Mouse (Mus musculus) cerebellum, adult 2 months (tissue): ENCODE measurements around the gene Cers5. TPM values are rescaled to one million over a fixed set of nuclear protein-coding genes. Genes with fewer than 3 reads are reported as not detected.

Experiments used
- DNase-seq, 2 experiments: peaks; one replicate each; pipeline ENCODE4 v3.0.0; 2021
- H3K27ac ChIP-seq: fragments of 200-500 bp; 2 replicates; pipeline ENCODE4 v1.5.1; 2012; ENCODE audit warnings: low read length, control low read depth, inconsistent platforms; ENCODE audit not compliant: insufficient read depth
- H3K27me3 ChIP-seq: fragments of 200-500 bp; 2 replicates; pipeline ENCODE4 v1.6.1; 2012; ENCODE audit warnings: inconsistent platforms, mild to moderate bottlenecking, low read length, moderate library complexity; ENCODE audit not compliant: control insufficient read depth, insufficient read depth
- H3K4me1 ChIP-seq: fragments of 200-500 bp; 2 replicates; pipeline ENCODE4 v1.6.1; 2011; ENCODE audit warnings: low read length; ENCODE audit not compliant: control insufficient read depth, insufficient read depth
- H3K4me3 ChIP-seq: fragments of 200-500 bp; replicated peaks from 2 replicates; pipeline ENCODE3; 2011; ENCODE audit warnings: mild to moderate bottlenecking, low read depth, low read length, control low read depth; ENCODE audit not compliant: insufficient read depth
- CTCF ChIP-seq: fragments of 200-500 bp; IDR thresholded peaks from 2 replicates; pipeline ENCODE4 v1.5.1; 2011; ENCODE audit warnings: low read depth, mild to moderate bottlenecking, control low read depth, low read length, moderate library complexity, borderline replicate concordance; ENCODE audit not compliant: insufficient read depth
- POLR2A ChIP-seq: fragments of 200-500 bp; IDR thresholded peaks from 2 replicates; pipeline ENCODE4 v1.6.1; 2011; ENCODE audit warnings: low read length, control low read depth, borderline replicate concordance; ENCODE audit not compliant: insufficient read depth
- WGBS: fragments of 180-500 bp; shearing (Covaris S2); methylation state at CpG from one replicate; pipeline ENCODE4 v1.1.7; 2018; 5-methylcytosine and 5-hydroxymethylcytosine counted together
- polyA plus RNA-seq: library from polyadenylated mRNA; depleted of rRNA; stranded (reverse); fragments of >200 nt; gene quantifications from 2 replicates; pipeline ENCODE4 v1.2.3, GENCODE M21; 2012

Gene Cers5
- polyA plus RNA-seq, 1 experiment: 40.2 TPM

- H3K4me3 ChIP-seq: peak overlapping the region; percentile 52
- WGBS: 18% methylated on average over 9 of the region's 9 CpGs
- H3K27me3 ChIP-seq: no peaks in the 10 kb centered on the region
- H3K27ac ChIP-seq: peak overlapping the region; percentile 95
- H3K4me1 ChIP-seq: peaks cover 52% of the 10 kb centered on the region
- DNase-seq: peak; percentile 68 to 73
- no peak for TF ChIP-seq POLR2A
- no peak for TF ChIP-seq CTCF
Observed at GRCm38 (mm10) chr15:99718461-99719021, 54.1 kb downstream of the Cers5 start.

- H3K27ac ChIP-seq: peak within 1 kb of the TSS; percentile 95
- TF ChIP-seq POLR2A (peak; percentile 85), CTCF (no peak)
- H3K27me3 ChIP-seq: no peaks in the 10 kb centered on the region
- H3K4me1 ChIP-seq: peaks cover 44% of the 10 kb centered on the region
- peak within 1 kb of the TSS; percentile 52 for H3K4me3 ChIP-seq
- DNase-seq: peak; percentile 88 to 89
- 5% methylated on average over 26 of the region's 26 CpGs for WGBS
Observed at GRCm38 (mm10) chr15:99717386-99718334, 55.0 kb downstream of the Cers5 start, which contains the start of gene Gpd1. TSS of gene Gpd1 (plus strand) at chr15:99717515.

GRCm38 (mm10) chr15:99716814-99717213, 55.9 kb downstream of the Cers5 start:
- H3K4me1 ChIP-seq: peaks cover 44% of the 10 kb centered on the region
- WGBS: 42% methylated on average over 12 of the region's 12 CpGs
- no peaks in the 10 kb centered on the region for H3K27me3 ChIP-seq
- H3K4me3 ChIP-seq: peak overlapping the region; percentile 13
- H3K27ac ChIP-seq: peak overlapping the region; percentile 93
- no peak for TF ChIP-seq POLR2A
- no peak for TF ChIP-seq CTCF
- DNase-seq: no peak

GRCm38 (mm10) chr15:99715982-99716746, 56.5 kb downstream of the Cers5 start:
- H3K27me3 ChIP-seq: no peaks in the 10 kb centered on the region
- peak overlapping the region; percentile 93 for H3K27ac ChIP-seq
- H3K4me3 ChIP-seq: no peak overlapping the region
- 69% methylated on average over 11 of the region's 11 CpGs for WGBS
- H3K4me1 ChIP-seq: peaks cover 44% of the 10 kb centered on the region
- TF ChIP-seq CTCF (no peak), POLR2A (no peak)
- DNase-seq: no peak

- H3K27ac ChIP-seq: peak overlapping the region; percentile 93
- peak; percentile 67 for DNase-seq
- H3K27me3 ChIP-seq: no peaks in the 10 kb centered on the region
- H3K4me3 ChIP-seq: no peak overlapping the region
- 11% methylated on average over 13 of the region's 13 CpGs for WGBS
- no peak for TF ChIP-seq POLR2A
- TF ChIP-seq CTCF: no peak
- peaks cover 41% of the 10 kb centered on the region for H3K4me1 ChIP-seq
Observed at GRCm38 (mm10) chr15:99715361-99715865, 57.3 kb downstream of the Cers5 start.

- DNase-seq: peak; percentile 89 to 90
- H3K4me1 ChIP-seq: peaks cover 41% of the 10 kb centered on the region
- no peaks in the 10 kb centered on the region for H3K27me3 ChIP-seq
- no peak overlapping the region for H3K4me3 ChIP-seq
- H3K27ac ChIP-seq: peak overlapping the region; percentile 93; the same call in 1 of the 2 replicates
- 40% methylated on average over 7 of the region's 7 CpGs for WGBS
- TF ChIP-seq POLR2A (no peak), CTCF (peak; percentile 94)
Observed at GRCm38 (mm10) chr15:99714858-99715257, 57.8 kb downstream of the Cers5 start.

GRCm38 (mm10) chr15:99714206-99714605, 58.5 kb downstream of the Cers5 start:
- DNase-seq: no peak
- H3K4me1 ChIP-seq: peaks cover 41% of the 10 kb centered on the region
- WGBS: 47% methylated on average over 4 of the region's 4 CpGs
- peak overlapping the region; percentile 56 for H3K27ac ChIP-seq
- no peaks in the 10 kb centered on the region for H3K27me3 ChIP-seq
- TF ChIP-seq POLR2A: no peak
- TF ChIP-seq CTCF: no peak
- no peak overlapping the region for H3K4me3 ChIP-seq
